Mouse (Mus musculus) lung, adult 2 months (tissue): ENCODE measurements at regions not wholly inside any gene's neighbourhood (a gene's known extent, or its start where the extent isn't known, plus 50 kb on each side); places are given as distances from the start of the nearest gene placed in this dataset.

ENCODE experiments used
- CTCF ChIP-seq: fragments of 200-500 bp; IDR thresholded peaks from 2 replicates; pipeline ENCODE4 v1.5.1; 2011; ENCODE audit warnings: mild to moderate bottlenecking, low read length, control low read depth; ENCODE audit not compliant: insufficient read depth
- POLR2A ChIP-seq: fragments of 200-500 bp; IDR thresholded peaks from 2 replicates; pipeline ENCODE4 v1.6.1; 2011; ENCODE audit warnings: low read depth, mild to moderate bottlenecking, control low read depth, low read length, borderline replicate concordance; ENCODE audit errors: extremely low read depth

GRCm38 (mm10) chr13:107923129-107924114 is 120.8 kb upstream of the Smim15 start:
- TF ChIP-seq POLR2A, result no peak
- no peak for TF ChIP-seq CTCF
